Mouse (Mus musculus): ENCODE measurements around the gene Gm8897. TPM values are rescaled to one million over a fixed set of nuclear protein-coding genes. Genes with fewer than 3 reads are reported as not detected.
"Not testable (repeated sequence)": the region's sequence is repeated elsewhere in the genome, so short reads cannot be mapped to it uniquely, and the experiment has no call there.

Gene Gm8897
- not detected in 2 replicates for polyA plus RNA-seq (2015; fragmentation: Nextera tagmentation; extraction: Ambion mirVana)

GRCm38 (mm10) chr5:11416118-11416517 lies at the start of gene Gm8897:
TSS of gene Gm8897 (plus strand) at chr5:11416418.
- not testable (repeated sequence) for H3K36me3 ChIP-seq (ENCODE audit: control insufficient read depth, insufficient read depth); H3K4me3 ChIP-seq (ENCODE audit: low read depth, low read length); H3K4me1 ChIP-seq (replicated peaks; ENCODE audit: control insufficient read depth, insufficient read depth, low read length); H3K9me3 ChIP-seq (ENCODE audit: control insufficient read depth); H3K27ac ChIP-seq (ENCODE audit: low read depth, low read length); H3K9ac ChIP-seq (ENCODE audit: low read depth, low read length); H3K27me3 ChIP-seq (replicated peaks; ENCODE audit: control insufficient read depth, insufficient read depth, low read length); ATAC-seq; H3K4me2 ChIP-seq (replicated peaks; ENCODE audit: low read depth)
- WGBS, result 44% methylated on average over 2 of the region's 2 CpGs

- whole genome bisulfite sequencing, result 44% methylated on average over 1 of the region's 1 CpGs
- not testable (repeated sequence) for H3K9me3 ChIP-seq (ENCODE audit: control insufficient read depth); H3K4me3 ChIP-seq (ENCODE audit: low read depth, low read length); H3K4me2 ChIP-seq (replicated peaks; ENCODE audit: low read depth); ATAC-seq; H3K36me3 ChIP-seq (ENCODE audit: control insufficient read depth, insufficient read depth); H3K27me3 ChIP-seq (replicated peaks; ENCODE audit: control insufficient read depth, insufficient read depth, low read length); H3K4me1 ChIP-seq (replicated peaks; ENCODE audit: control insufficient read depth, insufficient read depth, low read length); H3K27ac ChIP-seq (ENCODE audit: low read depth, low read length); H3K9ac ChIP-seq (ENCODE audit: low read depth, low read length)
Observed at GRCm38 (mm10) chr5:11416691-11417090, 473 bp downstream of the Gm8897 start.

Other genes starting within 250 kb of the Gm8897 start
- gene Gm5861, start 233.3 kb upstream of the Gm8897 start, polyA plus RNA-seq (2015; fragmentation: Nextera tagmentation; extraction: Ambion mirVana), result not detected in 2 replicates
- not detected in 2 replicates for gene Gm8890, start 160.4 kb upstream of the Gm8897 start, polyA plus RNA-seq (2015; fragmentation: Nextera tagmentation; extraction: Ambion mirVana)
- not detected in 2 replicates for gene Speer1, start 74.9 kb upstream of the Gm8897 start, polyA plus RNA-seq (2015; fragmentation: Nextera tagmentation; extraction: Ambion mirVana)
- gene Gm8906, start 86.3 kb downstream of the Gm8897 start, polyA plus RNA-seq (2015; fragmentation: Nextera tagmentation; extraction: Ambion mirVana), result not detected in 2 replicates
- not detected in 2 replicates for gene Gm6460, start 178.5 kb downstream of the Gm8897 start, polyA plus RNA-seq (2015; fragmentation: Nextera tagmentation; extraction: Ambion mirVana)